Mouse (Mus musculus) T-helper 1 cell (primary cell): Measurements from ENCODE around the gene Il2ra.
"Not testable (repeated sequence)": the region's sequence is repeated elsewhere in the genome, so short reads cannot be mapped to it uniquely, and the experiment has no call there.

Experiments used
- in situ Hi-C: fragments of 300-600 bp; cut with MboI, MseI; formaldehyde crosslinking; loops from one replicate; pipeline ENCODE4 v1.15.1; 2025; ENCODE audit warnings: high pct_unique_total_duplicates

Gene Il2ra

GRCm38 (mm10) chr2:11642451-11642941 lies at the start of gene Il2ra:
Gene Il2ra (plus strand): TSS chr2:11642807.
- in situ Hi-C loops: loop anchor here (5.0 to 10.0 kb wide), 3 partner anchors 35 to 498 kb away; partner anchors contain the start of gene Prkcq

GRCm38 (mm10) chr2:11596690-11597089 lies 45.9 kb upstream of the Il2ra start:
- in situ Hi-C loops: no loop called here

GRCm38 (mm10) chr2:11597906-11598305 lies 44.7 kb upstream of the Il2ra start:
- in situ Hi-C loops: no loop called here

GRCm38 (mm10) chr2:11601795-11602194 lies 40.8 kb upstream of the Il2ra start:
- in situ Hi-C loops: loop anchor here (5.0 kb wide), 1 partner anchor 81 kb away; no protein-coding TSS in a partner anchor

- in situ Hi-C loops: loop anchor here (5.0 kb wide), 1 partner anchor 80 kb away; no protein-coding TSS in a partner anchor
Observed at GRCm38 (mm10) chr2:11602506-11603489, 39.8 kb upstream of the Il2ra start.

GRCm38 (mm10) chr2:11604053-11604452 lies 38.6 kb upstream of the Il2ra start, which contains the start of gene Rbm17:
Gene Rbm17 (minus strand): TSS chr2:11604153.
- in situ Hi-C loops: loop anchor here (5.0 kb wide), 1 partner anchor 78 kb away; no protein-coding TSS in a partner anchor

- in situ Hi-C loops: loop anchor here (5.0 kb wide), 2 partner anchors 37 to 77 kb away; partner anchors contain the start of gene Il2ra
Observed at GRCm38 (mm10) chr2:11604911-11605310, 37.7 kb upstream of the Il2ra start.

GRCm38 (mm10) chr2:11606718-11607117 lies 35.9 kb upstream of the Il2ra start:
- in situ Hi-C loops: loop anchor here (5.0 kb wide), 1 partner anchor 36 kb away; the partner anchor contains the start of gene Il2ra

GRCm38 (mm10) chr2:11612939-11613338 lies 29.7 kb upstream of the Il2ra start:
- in situ Hi-C loops: not testable (repeated sequence)

- in situ Hi-C loops: no loop called here
Observed at GRCm38 (mm10) chr2:11616846-11617245, 25.8 kb upstream of the Il2ra start.

- in situ Hi-C loops: no loop called here
Observed at GRCm38 (mm10) chr2:11619598-11619997, 23.0 kb upstream of the Il2ra start.

- in situ Hi-C loops: no loop called here
Observed at GRCm38 (mm10) chr2:11623173-11623572, 19.4 kb upstream of the Il2ra start.

GRCm38 (mm10) chr2:11623726-11624125 lies 18.9 kb upstream of the Il2ra start:
- in situ Hi-C loops: no loop called here

GRCm38 (mm10) chr2:11625890-11626289 lies 16.7 kb upstream of the Il2ra start, which contains the start of gene Gm17490:
Gene Gm17490 (minus strand): TSS chr2:11626264.
- in situ Hi-C loops: no loop called here

GRCm38 (mm10) chr2:11635035-11635434 lies 7.6 kb upstream of the Il2ra start:
- in situ Hi-C loops: no loop called here

GRCm38 (mm10) chr2:11635471-11636137 lies 7.0 kb upstream of the Il2ra start:
- in situ Hi-C loops: no loop called here

GRCm38 (mm10) chr2:11636138-11636480 lies 6.5 kb upstream of the Il2ra start:
- in situ Hi-C loops: no loop called here

GRCm38 (mm10) chr2:11637115-11637514 lies 5.5 kb upstream of the Il2ra start:
- in situ Hi-C loops: no loop called here

GRCm38 (mm10) chr2:11644057-11644456 lies 1.4 kb downstream of the Il2ra start:
- in situ Hi-C loops: loop anchor here (5.0 to 10.0 kb wide), 3 partner anchors 37 to 499 kb away; partner anchors contain the start of gene Prkcq

- in situ Hi-C loops: loop anchor here (10.0 kb wide), 2 partner anchors 470 to 500 kb away; partner anchors contain the start of gene Prkcq
Observed at GRCm38 (mm10) chr2:11645297-11645696, 2.7 kb downstream of the Il2ra start.

GRCm38 (mm10) chr2:11651476-11651875 lies 8.9 kb downstream of the Il2ra start:
- in situ Hi-C loops: no loop called here

GRCm38 (mm10) chr2:11652196-11652595 lies 9.6 kb downstream of the Il2ra start:
- in situ Hi-C loops: no loop called here
